ENCODE assay signal across 8 mouse cellular contexts in genomic region chr5:140644702-140645201, GRCm38 (mm10). TPM values are rescaled to one million over a fixed set of nuclear protein-coding genes. Genes with fewer than 3 reads are reported as not detected.
DNase-seq lines count a peak whose midpoint lies in the region; ATAC-seq lines count a peak whose summit lies in the region.

No protein-coding gene starts in this region.

- 80% methylated on average over 15 of the region's 15 CpGs for WGBS in neural tube, embryonic 12.5 days
- 61% methylated on average over 15 of the region's 15 CpGs for WGBS in heart, embryonic 10.5 days
- 69% methylated on average over 15 of the region's 15 CpGs for WGBS in midbrain, embryonic 15.5 days

- DNase-seq in neural tube, embryonic 10.5 days (ENCODE audit: extremely low spot score, low spot score) = no peak
- peak; percentile 93 for DNase-seq in heart, embryonic 10.5 days (ENCODE audit: low spot score)
- peak; percentile 65 for DNase-seq in kidney, postnatal 14 days
- DNase-seq in left cerebral cortex, postnatal 14 days (ENCODE audit: low spot score in 2 of 2) = no peak
- no peak for DNase-seq in testis, postnatal 14 days (ENCODE audit: low spot score)
- DNase-seq in right cerebral cortex, adult 2 months (ENCODE audit: low spot score in 2 of 2) = no peak

- ATAC-seq in neural tube, embryonic 12.5 days (ENCODE audit: low FRiP score, low read depth) = no peak
- ATAC-seq in midbrain, embryonic 15.5 days (replicated peaks) = no peak

- H3K27me3 ChIP-seq in neural tube, embryonic 12.5 days (replicated peaks) = no peaks in the 10 kb centered on the region
- no peaks in the 10 kb centered on the region for H3K27me3 ChIP-seq in heart, embryonic 10.5 days (ENCODE audit: insufficient read depth, poor library complexity, severe bottlenecking)
- H3K27me3 ChIP-seq in midbrain, embryonic 15.5 days (replicated peaks) = no peaks in the 10 kb centered on the region

- intact Hi-C loops in left cerebral cortex, postnatal 14 days (cut with DNase I) = no loop called here

- peak overlapping the region; percentile 96 for H3K4me2 ChIP-seq in neural tube, embryonic 12.5 days (replicated peaks)
- H3K4me2 ChIP-seq in midbrain, embryonic 15.5 days = peak overlapping the region; percentile 98

- H3K4me1 ChIP-seq in neural tube, embryonic 12.5 days = peaks cover 70% of the 10 kb centered on the region
- H3K4me1 ChIP-seq in heart, embryonic 10.5 days = peaks cover 86% of the 10 kb centered on the region
- peaks cover 83% of the 10 kb centered on the region for H3K4me1 ChIP-seq in midbrain, embryonic 15.5 days

- 0 out of 2 replicates have a peak overlapping the region, but pooled peaks have one; percentile 32 for H3K27ac ChIP-seq in neural tube, embryonic 12.5 days
- H3K27ac ChIP-seq in heart, embryonic 10.5 days = peak overlapping the region; percentile 63; the same call in 1 of the 2 replicates
- 0 out of 2 replicates have a peak overlapping the region, but pooled peaks have one; percentile 12 for H3K27ac ChIP-seq in midbrain, embryonic 15.5 days

- 0 out of 2 replicates have a peak overlapping the region, but pooled peaks have one; percentile 99 for H3K9ac ChIP-seq in neural tube, embryonic 12.5 days
- 0 out of 2 replicates have a peak overlapping the region, but pooled peaks have one; percentile 15 for H3K9ac ChIP-seq in midbrain, embryonic 15.5 days

- peaks cover 38% of the 10 kb centered on the region for H3K36me3 ChIP-seq in neural tube, embryonic 12.5 days
- H3K36me3 ChIP-seq in heart, embryonic 10.5 days = peaks cover 28% of the 10 kb centered on the region
- H3K36me3 ChIP-seq in midbrain, embryonic 15.5 days (replicated peaks) = no peaks in the 10 kb centered on the region; the same call in 1 of the 2 replicates

- H3K4me3 ChIP-seq in neural tube, embryonic 12.5 days = no peak overlapping the region
- no peak overlapping the region for H3K4me3 ChIP-seq in heart, embryonic 10.5 days
- no peak overlapping the region for H3K4me3 ChIP-seq in midbrain, embryonic 15.5 days

- H3K9me3 ChIP-seq in neural tube, embryonic 12.5 days = no peaks in the 10 kb centered on the region
- no peaks in the 10 kb centered on the region for H3K9me3 ChIP-seq in heart, embryonic 10.5 days
- H3K9me3 ChIP-seq in midbrain, embryonic 15.5 days = no peaks in the 10 kb centered on the region

RNA-seq across cellular contexts. Expression of gene Ttyh3, which starts 4.1 kb away (rescaled TPM):
- polyA plus RNA-seq in neural tube, embryonic 12.5 days (2016; fragmentation: Nextera tagmentation; extraction: Ambion mirVana) = 79.6 and 83.3 TPM in 2 replicates
- 23.5 and 32.9 TPM in 2 replicates for polyA plus RNA-seq in heart, embryonic 10.5 days (2016; fragmentation: Nextera tagmentation; extraction: Ambion mirVana)
- polyA plus RNA-seq in midbrain, embryonic 15.5 days (2015; fragmentation: Nextera tagmentation; extraction: Ambion mirVana) = 80.3 and 84.2 TPM in 2 replicates
- 100 to 1,000 TPM; 342 to 349 TPM for total RNA-seq in left cerebral cortex, postnatal 14 days (2021)

RNA-seq across cellular contexts. Expression of gene Lfng, which starts 37.6 kb away (rescaled TPM):
- 30.5 and 34.5 TPM in 2 replicates for polyA plus RNA-seq in neural tube, embryonic 12.5 days (2016; fragmentation: Nextera tagmentation; extraction: Ambion mirVana)
- polyA plus RNA-seq in heart, embryonic 10.5 days (2016; fragmentation: Nextera tagmentation; extraction: Ambion mirVana) = 3.8 and 4.7 TPM in 2 replicates
- polyA plus RNA-seq in midbrain, embryonic 15.5 days (2015; fragmentation: Nextera tagmentation; extraction: Ambion mirVana) = 20.4 and 21.8 TPM in 2 replicates
- 10 to 100 TPM; 18.8 to 28.4 TPM for total RNA-seq in left cerebral cortex, postnatal 14 days (2021)

RNA-seq across cellular contexts. Expression of gene Iqce, which starts 57.4 kb away (rescaled TPM):
- 20.6 and 29.5 TPM in 2 replicates for polyA plus RNA-seq in neural tube, embryonic 12.5 days (2016; fragmentation: Nextera tagmentation; extraction: Ambion mirVana)
- 11.4 and 17.9 TPM in 2 replicates for polyA plus RNA-seq in heart, embryonic 10.5 days (2016; fragmentation: Nextera tagmentation; extraction: Ambion mirVana)
- 27.4 and 32.2 TPM in 2 replicates for polyA plus RNA-seq in midbrain, embryonic 15.5 days (2015; fragmentation: Nextera tagmentation; extraction: Ambion mirVana)
- total RNA-seq in left cerebral cortex, postnatal 14 days (2021) = 10 to 100 TPM; 49.0 to 63.8 TPM

Comparison
In these comparisons a context has a peak if more than half of its experiments do, and no peak if none do; other contexts are left out.
1. H3K27ac ChIP-seq: peak in every context shown above with its lines; median percentile 63 in heart, embryonic 10.5 days; 32 in neural tube, embryonic 12.5 days; 12 in midbrain, embryonic 15.5 days.
2. DNase-seq: peak in heart, embryonic 10.5 days (single experiment) and kidney, postnatal 14 days (single experiment); none in neural tube, embryonic 10.5 days (single experiment), left cerebral cortex, postnatal 14 days (0 of 2), testis, postnatal 14 days (single experiment) and right cerebral cortex, adult 2 months (0 of 2).